Mouse (Mus musculus): ENCODE data around the gene Acacb. TPM values are rescaled to one million over a fixed set of nuclear protein-coding genes. Genes with fewer than 3 reads are reported as not detected.

Gene Acacb
- polyA plus RNA-seq, 1 experiment from 2014 or later: 3.7 TPM

DNA sequence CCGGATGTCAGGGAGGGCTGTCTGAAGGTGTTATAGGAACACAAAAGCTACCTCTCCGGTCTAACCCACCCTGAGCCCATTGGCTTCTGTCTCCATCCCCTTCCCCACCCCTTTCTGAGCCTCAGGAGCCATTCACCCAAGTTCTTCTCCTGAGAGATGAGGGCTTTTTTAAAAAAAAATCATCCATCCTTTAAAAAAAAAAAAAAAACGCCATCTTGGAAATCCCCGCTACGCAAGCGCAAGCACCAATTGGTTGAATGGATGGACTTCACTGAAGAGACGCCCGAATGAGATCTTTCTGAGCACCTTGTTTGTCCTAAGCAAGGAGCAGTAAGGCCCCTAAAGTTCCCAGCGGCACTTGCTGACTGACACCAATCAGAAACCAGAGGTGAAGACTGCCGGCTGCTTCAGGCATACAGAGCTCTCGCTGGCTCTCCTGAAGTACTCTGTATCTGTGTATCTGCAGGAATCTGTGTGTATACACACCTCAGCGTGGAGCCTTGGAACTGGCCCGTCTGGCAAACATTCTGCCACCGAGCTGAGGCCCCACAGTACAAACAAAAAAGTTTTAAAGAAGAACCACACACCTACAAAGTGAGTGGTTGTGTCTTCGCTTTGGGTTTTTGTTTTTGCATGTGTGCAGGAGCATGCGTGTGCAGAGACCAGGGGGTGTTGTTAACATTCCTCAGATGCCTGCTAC is 140.7 kb downstream of the Acacb start:
- ATAC-seq (ENCODE audit: low FRiP score): no peak
- no peak overlapping the region for H3K27ac ChIP-seq
- H3K4me3 ChIP-seq (replicated peaks; ENCODE audit: low read length): no peak overlapping the region
- no peak overlapping the region for H3K9ac ChIP-seq
- DNase-seq (ENCODE audit: low spot score): no peak
- H3K27me3 ChIP-seq (ENCODE audit: control insufficient read depth, insufficient read depth, low read length): peaks cover 40% of the 10 kb centered on the region
- no peak overlapping the region for H3K4me2 ChIP-seq (replicated peaks)
- no peaks in the 10 kb centered on the region for H3K9me3 ChIP-seq (ENCODE audit: control insufficient read depth, low read length)
- H3K4me1 ChIP-seq (replicated peaks; ENCODE audit: control insufficient read depth, insufficient read depth, low read length): peaks cover 14% of the 10 kb centered on the region
- H3K36me3 ChIP-seq (replicated peaks; ENCODE audit: control insufficient read depth, insufficient read depth): no peaks in the 10 kb centered on the region
- WGBS: 85% methylated on average over 16 of the region's 16 CpGs

DNA sequence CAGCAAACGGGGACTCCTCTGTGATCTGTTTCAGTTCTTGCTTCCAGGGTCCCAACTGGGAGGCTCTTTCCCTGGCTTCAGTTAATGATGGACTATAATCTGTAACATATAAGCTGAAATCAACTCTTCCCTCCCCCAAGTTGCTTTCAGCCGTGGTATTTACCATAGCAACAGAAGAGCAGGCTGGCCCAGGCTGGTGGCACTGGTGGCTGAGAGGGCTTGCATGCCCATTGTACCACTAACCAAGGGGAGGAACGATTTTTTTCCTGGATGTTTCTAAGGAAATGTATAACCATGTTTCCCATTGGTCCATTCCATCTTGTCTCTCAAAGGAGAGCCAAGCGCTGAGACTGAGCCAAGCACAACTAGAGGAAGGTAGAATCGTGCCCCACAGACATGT is 142.1 kb downstream of the Acacb start:
- Histone ChIP-seq H3K4me3 (replicated peaks; ENCODE audit: low read length) (no peak overlapping the region), H3K27me3 (ENCODE audit: control insufficient read depth, insufficient read depth, low read length) (peaks cover 34% of the 10 kb centered on the region), H3K9ac (no peak overlapping the region), H3K4me2 (replicated peaks) (no peak overlapping the region), H3K9me3 (ENCODE audit: control insufficient read depth, low read length) (no peaks in the 10 kb centered on the region), H3K36me3 (replicated peaks; ENCODE audit: control insufficient read depth, insufficient read depth) (no peaks in the 10 kb centered on the region), H3K4me1 (replicated peaks; ENCODE audit: control insufficient read depth, insufficient read depth, low read length) (peaks cover 8% of the 10 kb centered on the region), H3K27ac (no peak overlapping the region)
- ATAC-seq (ENCODE audit: low FRiP score) (no peak), DNase-seq (ENCODE audit: low spot score) (no peak)
- WGBS: 80% methylated on average over 5 of the region's 5 CpGs

DNA sequence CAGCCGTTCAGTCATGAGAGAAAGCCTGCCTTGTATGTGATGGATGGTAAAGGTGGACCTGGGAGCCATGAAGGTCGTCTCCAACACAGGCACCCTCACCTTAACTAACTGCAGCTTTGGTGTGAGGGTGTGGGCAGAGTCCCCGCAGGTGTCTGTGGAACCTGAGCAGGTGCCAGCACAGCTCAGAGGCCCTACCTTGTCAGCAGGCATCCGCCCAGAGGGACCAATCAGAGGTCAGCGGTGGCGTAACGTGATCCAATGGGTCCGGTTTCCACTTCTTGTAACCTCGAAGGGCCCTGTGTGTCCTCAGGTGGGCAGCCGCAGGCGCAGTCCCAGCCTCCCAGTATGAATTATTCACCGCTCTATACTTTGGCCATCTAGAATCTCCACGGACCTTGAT is 142.5 kb downstream of the Acacb start, which contains the start of gene Myo1h:
Myo1h (plus strand) TSS at position 293 of the 400 bp plus-strand sequence.
- H3K4me3 ChIP-seq (replicated peaks; ENCODE audit: low read length): no peak within 1 kb of the TSS
- H3K36me3 ChIP-seq (replicated peaks; ENCODE audit: control insufficient read depth, insufficient read depth): no peaks in the 10 kb centered on the region
- DNase-seq (ENCODE audit: low spot score) (no peak), ATAC-seq (ENCODE audit: low FRiP score) (no peak)
- WGBS: 52% methylated on average over 13 of the region's 13 CpGs
- no peak within 1 kb of the TSS for H3K4me2 ChIP-seq (replicated peaks)
- H3K27me3 ChIP-seq (ENCODE audit: control insufficient read depth, insufficient read depth, low read length): peaks cover 32% of the 10 kb centered on the region
- H3K9me3 ChIP-seq (ENCODE audit: control insufficient read depth, low read length): no peaks in the 10 kb centered on the region
- no peak within 1 kb of the TSS for H3K9ac ChIP-seq
- no peak within 1 kb of the TSS for H3K27ac ChIP-seq
- H3K4me1 ChIP-seq (replicated peaks; ENCODE audit: control insufficient read depth, insufficient read depth, low read length): peaks cover 8% of the 10 kb centered on the region

DNA sequence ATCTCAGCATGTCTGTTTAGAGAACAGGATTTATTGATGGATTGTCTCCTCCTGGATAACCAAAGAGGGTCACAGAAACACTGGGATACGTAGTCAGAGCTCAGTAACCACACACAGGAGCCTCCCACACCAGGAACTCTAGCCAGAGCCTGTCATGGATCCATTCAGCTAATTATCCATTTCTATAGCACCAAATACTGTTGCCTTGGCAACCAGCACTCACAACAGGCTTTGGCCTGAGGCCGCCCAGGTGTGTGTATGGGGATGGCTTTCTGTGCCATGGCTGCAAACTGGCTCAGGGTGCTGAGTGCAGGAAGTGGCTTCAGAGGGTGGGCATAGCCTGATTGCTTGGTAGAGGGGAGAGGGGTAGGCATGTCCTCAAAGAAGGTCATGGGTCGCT is 143.7 kb downstream of the Acacb start:
- no peaks in the 10 kb centered on the region for H3K36me3 ChIP-seq (replicated peaks; ENCODE audit: control insufficient read depth, insufficient read depth)
- DNase-seq (ENCODE audit: low spot score) (no peak), ATAC-seq (ENCODE audit: low FRiP score) (no peak; the same call in 1 of the 2 replicates)
- H3K4me1 ChIP-seq (replicated peaks; ENCODE audit: control insufficient read depth, insufficient read depth, low read length): peaks cover 8% of the 10 kb centered on the region
- 45% methylated on average over 3 of the region's 3 CpGs for WGBS
- H3K9me3 ChIP-seq (ENCODE audit: control insufficient read depth, low read length): no peaks in the 10 kb centered on the region
- H3K9ac ChIP-seq: no peak overlapping the region
- no peak overlapping the region for H3K27ac ChIP-seq
- peaks cover 37% of the 10 kb centered on the region for H3K27me3 ChIP-seq (ENCODE audit: control insufficient read depth, insufficient read depth, low read length)
- no peak overlapping the region for H3K4me3 ChIP-seq (replicated peaks; ENCODE audit: low read length)
- no peak overlapping the region for H3K4me2 ChIP-seq (replicated peaks)

DNA sequence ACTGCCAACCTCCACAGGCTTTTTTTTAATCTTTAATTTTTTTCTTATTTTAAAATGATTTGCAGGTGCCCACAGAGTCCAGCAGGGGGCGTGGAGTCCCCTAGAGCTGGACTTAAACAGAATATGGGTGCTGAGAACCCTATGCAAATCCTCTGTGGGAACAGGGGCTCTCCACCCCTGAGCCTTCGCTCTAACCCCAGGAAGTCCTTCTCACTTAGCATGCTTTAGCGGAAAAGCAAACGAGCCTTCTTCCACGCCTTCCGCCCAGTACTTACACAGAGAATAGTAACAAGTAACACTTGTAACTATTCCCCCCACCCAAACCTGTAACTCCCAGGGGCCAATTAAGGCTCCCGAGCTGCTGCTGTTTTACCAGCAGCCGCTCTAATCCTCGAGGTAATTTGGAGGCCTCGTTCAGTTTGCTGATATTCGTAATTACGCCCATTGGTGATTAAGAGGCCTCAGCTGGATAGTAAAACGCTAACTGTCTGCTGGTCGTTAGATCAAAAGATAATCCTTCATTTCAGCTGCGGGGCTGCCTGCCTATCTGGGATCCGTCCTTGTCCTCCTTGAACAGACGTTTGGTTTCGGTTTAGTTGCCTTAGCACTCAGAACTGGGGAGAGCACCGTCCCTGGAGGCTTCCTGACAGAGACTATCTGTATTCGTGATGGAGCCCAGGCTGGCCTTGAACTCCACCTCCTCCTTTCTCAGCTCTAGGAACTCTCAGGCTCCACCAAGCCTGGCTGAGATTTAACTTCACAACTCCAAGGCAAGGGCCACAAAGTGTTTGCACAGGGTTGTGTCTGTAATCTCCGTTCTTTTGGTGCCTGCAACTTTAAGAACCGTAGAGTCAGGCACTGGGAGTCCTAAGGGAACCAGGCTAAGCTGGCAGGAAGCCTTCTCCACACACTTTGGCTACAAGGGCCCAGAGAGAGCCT is 150.6 kb downstream of the Acacb start:
- DNase-seq (ENCODE audit: low spot score): no peak
- 33% methylated on average over 22 of the region's 22 CpGs for WGBS

DNA sequence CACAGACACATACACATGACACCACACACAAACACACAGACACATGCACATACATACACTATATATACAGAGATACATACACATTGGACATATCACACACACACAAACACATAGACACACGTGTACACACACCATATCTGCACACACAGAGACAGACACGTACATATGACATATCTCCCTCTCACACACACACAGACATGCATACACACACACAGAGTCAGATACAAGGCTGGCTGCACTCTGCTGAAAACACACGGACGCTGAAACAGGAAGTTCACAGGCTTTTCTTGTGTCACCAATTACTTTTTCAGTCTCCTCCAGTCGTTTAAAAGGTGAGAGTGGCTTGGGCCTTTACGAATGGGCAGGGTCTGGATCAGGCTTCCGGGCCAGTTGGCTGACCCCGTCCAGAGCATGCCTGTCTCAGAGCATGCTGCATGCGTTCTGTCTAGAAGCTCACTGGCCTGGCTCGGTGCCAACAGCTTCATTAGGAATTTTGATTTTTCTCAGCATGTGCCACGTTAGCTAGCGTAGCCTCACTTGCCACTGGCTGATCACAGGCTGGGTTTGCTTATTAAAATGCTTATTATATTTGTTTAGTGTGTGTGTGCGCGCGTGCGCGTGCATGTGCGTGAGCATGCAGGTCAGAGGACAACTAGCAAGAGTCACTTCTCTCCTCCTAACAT is 152.0 kb downstream of the Acacb start:
- no peak overlapping the region for H3K4me2 ChIP-seq (replicated peaks)

More for the DNA sequence above, 150.6 kb downstream of the Acacb start:
- Histone ChIP-seq H3K4me2 (replicated peaks) (no peak overlapping the region), H3K27ac (no peak overlapping the region), H3K9me3 (ENCODE audit: control insufficient read depth, low read length) (no peaks in the 10 kb centered on the region), H3K4me1 (replicated peaks; ENCODE audit: control insufficient read depth, insufficient read depth, low read length) (peaks cover 18% of the 10 kb centered on the region), H3K9ac (no peak overlapping the region), H3K27me3 (ENCODE audit: control insufficient read depth, insufficient read depth, low read length) (peaks cover 43% of the 10 kb centered on the region), H3K36me3 (replicated peaks; ENCODE audit: control insufficient read depth, insufficient read depth) (no peaks in the 10 kb centered on the region), H3K4me3 (replicated peaks; ENCODE audit: low read length) (no peak overlapping the region)
- no peak for ATAC-seq (ENCODE audit: low FRiP score)

DNA sequence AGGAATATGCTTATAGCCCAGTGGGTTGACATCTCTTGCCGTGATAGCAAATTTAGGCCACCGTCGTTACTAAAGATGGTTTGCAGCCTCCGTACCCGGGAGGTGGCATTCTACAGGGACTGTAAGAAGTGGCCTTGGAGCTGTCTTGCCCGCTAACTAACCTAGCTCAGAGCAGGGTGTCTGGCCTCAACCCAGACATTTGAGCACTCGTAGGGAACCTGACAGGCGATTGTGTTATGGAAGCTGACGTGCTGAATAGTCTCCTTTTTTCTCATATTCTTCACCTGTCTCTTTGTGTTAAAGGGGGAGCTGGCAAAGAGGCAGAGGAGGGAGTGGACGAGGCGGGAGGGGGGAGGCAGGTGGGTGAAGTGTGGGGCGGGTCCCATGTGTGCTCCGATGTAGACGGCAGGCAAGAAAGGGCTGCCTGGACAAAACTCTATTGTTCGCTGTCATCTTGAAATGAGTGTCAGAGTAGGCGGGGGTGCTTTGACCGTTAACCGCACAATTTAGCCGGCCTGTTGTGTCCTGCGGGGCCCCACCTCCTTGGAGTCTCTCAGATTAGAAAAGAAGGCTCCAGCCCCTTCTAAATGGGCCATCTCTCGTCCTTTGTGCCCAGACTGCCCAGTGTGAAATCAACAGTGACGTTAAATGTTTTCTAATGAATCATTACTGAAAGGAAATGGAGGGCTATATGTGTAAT is 153.0 kb downstream of the Acacb start:
- peaks cover 18% of the 10 kb centered on the region for H3K4me1 ChIP-seq (replicated peaks; ENCODE audit: control insufficient read depth, insufficient read depth, low read length)
- 0 out of 2 replicates have a peak, but pooled peaks have one; percentile 27 for ATAC-seq (ENCODE audit: low FRiP score)
- H3K36me3 ChIP-seq (replicated peaks; ENCODE audit: control insufficient read depth, insufficient read depth): no peaks in the 10 kb centered on the region
- no peak for DNase-seq (ENCODE audit: low spot score)
- H3K27ac ChIP-seq: peak overlapping the region; percentile 34; the same call in 1 of the 2 replicates
- H3K4me2 ChIP-seq (replicated peaks): no peak overlapping the region; the same call in 1 of the 2 replicates
- H3K9me3 ChIP-seq (ENCODE audit: control insufficient read depth, low read length): no peaks in the 10 kb centered on the region
- no peak overlapping the region for H3K4me3 ChIP-seq (replicated peaks; ENCODE audit: low read length)
- H3K27me3 ChIP-seq (ENCODE audit: control insufficient read depth, insufficient read depth, low read length): peaks cover 50% of the 10 kb centered on the region
- WGBS: 14% methylated on average over 22 of the region's 22 CpGs
- no peak overlapping the region for H3K9ac ChIP-seq

More for the DNA sequence above, 152.0 kb downstream of the Acacb start:
- peaks cover 52% of the 10 kb centered on the region for H3K27me3 ChIP-seq (ENCODE audit: control insufficient read depth, insufficient read depth, low read length)
- H3K9me3 ChIP-seq (ENCODE audit: control insufficient read depth, low read length): no peaks in the 10 kb centered on the region
- peaks cover 18% of the 10 kb centered on the region for H3K4me1 ChIP-seq (replicated peaks; ENCODE audit: control insufficient read depth, insufficient read depth, low read length)
- H3K4me3 ChIP-seq (replicated peaks; ENCODE audit: low read length): no peak overlapping the region
- no peaks in the 10 kb centered on the region for H3K36me3 ChIP-seq (replicated peaks; ENCODE audit: control insufficient read depth, insufficient read depth)
- H3K9ac ChIP-seq: no peak overlapping the region
- H3K27ac ChIP-seq: 0 out of 2 replicates have a peak overlapping the region, but pooled peaks have one; percentile 26
- ATAC-seq (ENCODE audit: low FRiP score): no peak
- DNase-seq (ENCODE audit: low spot score): peak; percentile 79
- 38% methylated on average over 18 of the region's 18 CpGs for WGBS

DNA sequence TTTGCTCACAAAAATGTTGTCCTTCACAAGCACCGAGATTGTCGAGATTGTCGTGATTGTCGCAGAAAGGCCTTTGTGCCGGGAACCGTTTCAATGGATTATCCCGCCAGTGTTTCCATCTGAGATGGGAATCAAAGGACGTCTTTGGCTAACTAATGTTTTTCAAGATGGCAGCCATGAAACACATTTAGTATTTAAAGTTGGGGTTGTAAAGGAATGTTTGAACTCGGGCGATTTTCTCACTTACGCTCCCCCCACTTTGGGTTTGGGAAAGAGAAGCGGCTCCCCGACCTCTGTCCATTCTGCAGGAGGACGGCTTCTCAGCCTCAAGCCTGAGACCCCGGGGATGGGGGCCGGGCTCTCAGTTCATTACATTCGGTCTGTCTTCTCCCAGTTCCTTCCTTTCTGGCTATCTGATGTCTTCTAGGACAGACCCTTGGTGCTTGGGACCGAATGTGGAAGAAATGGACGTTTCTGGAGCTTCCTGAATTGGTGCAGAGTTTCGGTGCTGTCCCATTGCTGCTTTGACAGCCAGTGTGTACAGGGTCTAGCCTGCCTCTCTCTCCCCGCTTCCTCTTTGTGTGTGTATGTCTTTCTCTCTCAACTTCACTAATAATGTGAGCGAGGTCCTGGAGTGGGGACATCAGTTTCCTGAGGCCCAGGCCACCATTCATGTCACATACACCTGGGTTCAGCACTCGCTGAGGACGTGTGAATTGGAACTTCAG is 153.7 kb downstream of the Acacb start:
- DNase-seq (ENCODE audit: low spot score) (no peak), ATAC-seq (ENCODE audit: low FRiP score) (no peak)
- H3K36me3 ChIP-seq (replicated peaks; ENCODE audit: control insufficient read depth, insufficient read depth): no peaks in the 10 kb centered on the region
- H3K27ac ChIP-seq: no peak overlapping the region
- 36% methylated on average over 24 of the region's 24 CpGs for WGBS
- peaks cover 49% of the 10 kb centered on the region for H3K27me3 ChIP-seq (ENCODE audit: control insufficient read depth, insufficient read depth, low read length)
- peaks cover 18% of the 10 kb centered on the region for H3K4me1 ChIP-seq (replicated peaks; ENCODE audit: control insufficient read depth, insufficient read depth, low read length)
- no peak overlapping the region for H3K4me2 ChIP-seq (replicated peaks)
- H3K9me3 ChIP-seq (ENCODE audit: control insufficient read depth, low read length): no peaks in the 10 kb centered on the region
- H3K9ac ChIP-seq: no peak overlapping the region
- H3K4me3 ChIP-seq (replicated peaks; ENCODE audit: low read length): no peak overlapping the region
